Mouse (Mus musculus) heart, postnatal 4 days (tissue): ENCODE measurements around the gene Olfr60. TPM values are rescaled to one million over a fixed set of nuclear protein-coding genes. Genes with fewer than 3 reads are reported as not detected.

Source experiments
- DNase-seq: peaks from one replicate; pipeline ENCODE4 v3.0.0; 2021
- total RNA-seq, 2 experiments: library from RNA; stranded (reverse); gene quantifications; 2 replicates each; pipeline ENCODE4 v1.2.3; 2021

Gene Olfr60
- total RNA-seq, result not detected

DNA sequence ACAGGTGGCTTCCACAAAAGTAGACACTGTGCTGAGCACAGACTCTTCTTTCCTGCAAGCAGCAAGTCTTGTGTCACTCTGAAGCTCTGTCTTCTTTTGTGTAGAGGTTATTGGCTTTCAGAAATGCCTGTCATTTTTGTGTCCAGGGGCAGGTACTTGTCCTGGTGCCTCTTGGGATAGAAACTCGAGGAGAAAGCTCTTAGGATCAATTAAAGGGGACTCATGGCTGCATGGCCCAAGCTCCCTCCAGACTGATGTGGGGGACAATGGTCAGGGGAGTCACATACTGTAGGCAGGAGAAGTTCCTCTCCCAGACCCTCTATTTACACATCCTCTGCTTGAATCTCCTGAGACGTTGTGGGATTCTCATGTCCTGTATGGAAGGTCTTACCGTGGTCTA, at the start of gene Olfr60:
Olfr60 (minus strand) TSS at position 101 of the 400 bp plus-strand sequence.
- DNase-seq, result no peak

DNA sequence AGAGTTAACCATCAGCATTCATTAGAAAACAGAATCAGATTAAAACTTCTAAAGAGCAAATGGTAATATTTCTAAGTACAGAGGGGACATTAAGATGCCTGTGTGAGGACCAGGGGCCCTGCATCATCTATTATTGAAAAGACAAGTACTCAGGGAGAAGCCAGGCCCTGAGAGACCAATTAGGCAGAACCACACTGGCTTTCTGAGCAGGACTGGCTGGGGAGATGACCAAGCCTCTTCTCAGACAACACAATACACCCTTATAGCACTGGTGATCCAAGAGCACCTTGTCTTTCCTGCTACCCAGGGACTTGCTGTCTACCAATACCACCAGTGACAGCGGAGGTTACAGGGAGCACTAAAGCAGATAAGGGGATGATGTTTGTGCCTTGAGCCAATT, 41.3 kb upstream of the Olfr60 start, which contains the start of gene Olfr531:
Olfr531 (minus strand) TSS at position 101 of the 400 bp plus-strand sequence.
- DNase-seq, result no peak

DNA sequence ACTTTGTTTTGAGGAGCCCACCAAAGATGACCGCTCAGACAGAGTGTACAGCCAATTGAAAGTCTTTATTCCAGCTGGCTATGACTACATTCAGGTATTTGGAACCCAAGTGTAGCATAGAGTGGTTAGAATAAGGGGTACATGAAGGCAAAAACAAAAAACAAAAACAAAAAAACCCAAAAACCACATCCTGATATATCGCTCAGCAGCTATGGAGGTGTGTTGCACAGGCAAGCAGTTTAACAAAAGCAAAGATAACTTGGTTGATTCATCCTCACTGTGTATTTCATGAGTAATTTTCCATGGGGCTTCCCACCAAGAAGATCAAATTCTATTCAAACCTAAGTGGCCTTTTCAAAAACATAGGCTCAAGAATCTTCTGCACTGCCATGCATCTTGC, 15.4 kb upstream of the Olfr60 start:
- no peak for DNase-seq

DNA sequence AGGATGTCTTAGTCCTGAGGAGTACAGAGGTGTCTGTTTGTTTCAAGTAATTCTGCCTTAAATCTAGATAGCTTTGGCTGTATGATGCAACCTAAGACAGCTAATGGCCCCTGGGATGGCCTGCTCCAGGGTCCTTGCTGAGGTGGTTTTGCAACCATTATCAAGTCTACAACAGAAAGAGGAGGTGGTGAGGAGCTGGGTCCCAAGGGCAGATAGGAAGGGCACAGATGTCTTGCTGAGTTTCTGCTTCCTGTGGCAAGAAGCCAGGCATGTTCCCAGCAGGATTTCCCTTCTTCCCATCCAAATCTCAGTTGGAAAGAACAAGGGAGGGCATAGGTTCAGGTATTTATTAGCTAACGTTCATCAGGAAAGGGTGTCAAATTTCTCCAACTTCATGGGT, 14.8 kb upstream of the Olfr60 start, which contains the start of gene Olfr530:
Olfr530 (minus strand) TSS at position 101 of the 400 bp plus-strand sequence.
- DNase-seq, result no peak

DNA sequence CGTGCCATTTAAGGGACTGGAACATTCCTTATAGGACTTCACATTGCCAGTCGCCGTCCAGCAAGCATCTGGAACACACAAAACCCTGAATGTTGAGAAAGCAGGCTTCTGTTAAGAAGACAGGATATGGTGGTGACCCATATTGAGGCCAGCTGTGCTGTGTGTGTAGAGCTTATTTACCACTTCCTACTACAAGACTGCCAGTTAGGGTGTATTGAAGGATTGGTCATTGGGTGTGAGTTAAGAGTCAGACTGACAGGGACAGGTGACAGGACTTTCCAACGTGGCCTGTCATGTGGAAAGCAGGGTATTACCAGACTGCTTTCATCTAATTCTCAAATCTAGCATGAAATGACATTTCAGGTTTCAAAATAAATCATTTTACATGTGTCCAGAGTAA, 12.8 kb upstream of the Olfr60 start:
- no peak for DNase-seq

DNA sequence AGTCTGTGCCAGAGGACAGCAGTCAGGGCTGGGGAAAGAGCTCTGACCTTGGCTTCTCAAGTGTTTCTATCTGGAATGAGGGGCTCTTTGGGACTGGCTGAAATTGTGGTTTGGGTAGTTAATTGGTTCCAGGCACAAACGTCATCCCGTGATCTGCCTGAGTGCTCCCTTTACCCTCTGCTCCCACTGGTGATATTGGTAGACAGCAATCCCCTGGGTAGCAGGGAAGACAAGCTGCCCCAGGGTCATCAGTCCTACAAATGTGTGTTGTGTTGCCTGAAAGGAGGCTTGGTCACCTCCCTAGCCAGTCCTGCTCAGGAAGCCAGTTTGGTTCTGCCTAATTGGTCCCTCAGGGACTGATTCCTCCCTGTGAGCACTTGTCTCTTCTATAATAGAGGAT, 27.8 kb downstream of the Olfr60 start, which contains the start of gene Olfr527:
Olfr527 (plus strand) TSS at position 301 of the 400 bp plus-strand sequence.
- no peak for DNase-seq

DNA sequence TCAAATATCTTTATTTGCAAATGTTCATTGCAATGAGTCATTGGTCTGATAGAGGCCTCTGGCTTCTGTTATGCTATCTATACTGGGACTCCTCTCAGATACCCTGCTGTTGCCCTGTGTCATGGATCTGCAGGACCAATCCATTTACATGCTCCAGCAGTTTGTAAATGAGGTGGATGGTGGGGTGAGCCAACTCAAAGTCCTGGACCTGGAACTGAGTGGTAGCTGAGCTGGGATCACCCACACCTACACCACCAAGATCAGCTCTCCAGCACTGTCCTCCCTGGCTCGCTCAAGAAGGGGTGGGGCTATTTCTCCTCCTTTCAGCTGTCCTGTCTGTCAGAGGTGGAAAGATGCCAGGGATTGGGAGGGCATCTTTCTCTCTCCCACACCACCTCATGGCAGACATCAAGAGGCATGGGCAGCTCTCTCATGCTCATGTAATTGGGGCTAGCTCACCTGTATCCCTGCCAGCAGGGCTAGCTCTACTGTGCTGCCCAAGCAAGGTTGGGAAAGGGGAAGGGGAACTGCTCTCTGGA, 31.6 kb downstream of the Olfr60 start:
- DNase-seq, result no peak

DNA sequence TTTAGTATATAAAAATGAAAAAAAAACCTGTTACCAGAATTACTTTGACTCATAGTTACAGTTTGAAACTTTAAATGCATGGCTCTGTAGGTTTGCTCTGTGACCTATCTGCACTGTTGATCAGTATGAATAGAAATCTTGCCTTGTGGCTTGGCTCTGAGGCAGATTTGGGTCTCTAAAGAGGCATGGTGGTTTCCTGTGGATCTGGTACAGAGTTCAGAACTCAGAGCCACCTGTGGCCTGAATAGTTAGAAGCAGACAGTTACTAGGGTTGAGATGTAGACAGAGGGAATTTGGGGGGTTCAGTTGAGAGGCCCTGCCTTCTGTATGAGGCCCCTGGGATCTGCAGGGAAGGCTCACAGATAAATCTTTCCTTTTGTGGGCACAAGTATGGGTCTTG, 40.3 kb downstream of the Olfr60 start:
- no peak for DNase-seq

DNA sequence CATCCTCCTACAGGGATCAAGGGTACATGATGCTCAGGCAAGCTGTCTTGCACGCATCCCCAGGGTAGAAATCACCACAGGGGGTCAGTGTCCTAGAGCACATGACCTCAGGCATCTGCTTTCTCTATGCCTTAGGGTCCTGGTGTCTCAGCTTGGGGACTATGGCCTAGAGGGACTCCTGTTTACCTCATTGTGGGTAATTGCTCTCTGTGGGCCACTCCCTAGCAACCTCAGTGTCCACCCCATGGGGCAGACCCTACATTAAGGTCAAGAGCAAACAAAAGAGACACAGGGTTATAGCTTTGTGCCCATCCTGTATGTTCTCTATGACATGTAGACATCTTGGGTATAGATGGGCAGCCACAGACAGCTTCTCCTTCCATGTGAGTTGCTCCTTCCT, 40.9 kb downstream of the Olfr60 start, which contains the start of gene Olfr525:
Olfr525 (plus strand) TSS at position 301 of the 400 bp plus-strand sequence.
- no peak for DNase-seq

DNA sequence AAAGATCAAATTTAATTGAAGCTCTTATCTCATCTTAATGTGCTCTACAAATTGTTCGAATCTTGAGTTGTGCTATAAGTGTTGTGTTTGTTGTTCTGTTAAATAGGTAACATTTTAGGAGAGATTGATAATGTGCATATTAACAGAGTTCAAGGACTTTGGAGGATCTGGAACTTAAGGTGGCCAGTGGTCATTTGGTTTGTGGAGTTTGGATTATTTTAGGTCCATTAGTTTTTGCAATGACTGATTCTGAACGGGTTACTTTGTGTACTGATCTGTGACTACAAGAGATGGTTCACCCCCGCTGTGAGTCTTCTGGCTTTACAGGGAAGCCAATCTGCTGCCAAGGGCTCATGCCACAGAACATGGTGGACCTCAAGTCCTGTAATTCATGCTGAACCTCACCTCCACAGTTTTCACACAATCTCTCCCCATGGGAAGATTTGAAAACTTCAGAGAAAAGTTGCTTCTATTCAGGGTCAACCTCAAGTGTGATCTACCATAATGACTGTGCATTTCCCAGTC, 41.5 kb downstream of the Olfr60 start:
- DNase-seq, result no peak

DNA sequence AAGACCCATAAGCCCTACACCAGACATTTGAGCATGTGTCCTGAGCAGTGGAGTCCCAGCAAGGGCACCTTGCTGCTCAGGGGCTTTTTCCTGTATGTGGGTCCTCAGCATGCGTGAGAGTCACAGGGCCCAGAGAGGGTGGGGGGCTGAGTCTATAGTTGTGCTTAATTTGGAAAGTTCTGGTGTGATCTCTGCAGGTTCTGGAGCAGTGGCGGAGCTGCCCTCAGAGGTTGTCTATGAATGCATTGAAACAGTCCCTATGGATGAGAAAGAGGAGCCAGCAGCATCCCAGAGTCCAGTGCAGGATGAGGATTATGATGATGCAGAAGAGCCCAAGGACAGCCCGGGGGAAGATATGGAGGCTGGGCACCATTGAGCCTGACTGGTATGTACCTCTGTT, 62.1 kb downstream of the Olfr60 start:
- no peak for DNase-seq

DNA sequence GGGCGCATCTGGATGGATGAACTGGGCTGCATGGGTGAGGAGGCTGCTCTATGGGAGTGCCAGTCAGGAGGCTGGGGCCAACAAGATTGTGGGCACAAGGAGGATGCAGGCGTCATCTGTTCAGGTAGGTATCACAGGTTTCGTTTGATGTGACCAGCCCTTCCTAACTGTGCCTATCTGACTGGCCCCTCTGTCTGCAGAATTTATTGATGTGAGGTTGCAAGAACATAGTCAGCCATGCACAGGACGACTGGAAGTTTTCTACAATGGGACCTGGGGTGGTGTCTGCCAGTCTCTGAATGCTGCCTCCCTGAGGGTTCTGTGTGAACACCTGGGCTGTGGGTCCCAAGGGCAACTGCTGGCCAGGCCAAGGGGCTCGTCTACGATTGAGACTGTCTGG, 64.6 kb downstream of the Olfr60 start:
- DNase-seq, result no peak

DNA sequence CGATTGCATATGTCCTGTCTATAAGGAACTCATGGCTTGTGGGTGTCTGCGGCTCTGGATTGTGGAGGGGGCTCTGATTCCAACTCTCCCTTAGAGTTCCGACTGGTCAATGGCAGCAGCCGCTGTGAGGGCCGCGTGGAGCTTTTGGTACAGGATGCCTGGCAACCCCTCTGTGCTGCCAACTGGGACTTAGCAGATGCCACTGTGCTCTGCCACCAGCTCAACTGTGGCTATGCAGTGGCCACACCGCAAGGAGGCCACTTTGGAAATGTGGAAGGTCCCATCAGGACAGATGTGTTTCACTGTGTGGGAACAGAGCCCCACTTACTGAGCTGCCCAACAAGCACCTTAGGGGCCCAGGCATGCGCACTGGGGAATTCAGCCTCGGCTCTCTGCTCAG, 65.7 kb downstream of the Olfr60 start:
- no peak for DNase-seq

Other genes starting within 250 kb of the Olfr60 start
- 1 to 10 TPM; 4.5 TPM for gene Paox, start 245.9 kb downstream of the Olfr60 start, total RNA-seq
- 100 to 1,000 TPM; 190 to 210 TPM for gene Echs1, start 245.2 kb downstream of the Olfr60 start, total RNA-seq
- gene Mtg1, start 224.1 kb downstream of the Olfr60 start, total RNA-seq, result 10 to 100 TPM; 22.3 to 25.6 TPM
- under 1 TPM; 0.17 to 0.27 TPM for gene Sprn, start 206.8 kb downstream of the Olfr60 start, total RNA-seq
- not detected for gene Olfr522, start 196.9 kb downstream of the Olfr60 start, total RNA-seq
- not detected for gene Olfr523, start 188.5 kb downstream of the Olfr60 start, total RNA-seq
- not detected for gene Olfr524, start 155.7 kb downstream of the Olfr60 start, total RNA-seq
- under 1 TPM in 1 of 2 experiments, not detected in 1; 0.07 TPM for gene Cd163l1, start 143.4 kb downstream of the Olfr60 start, total RNA-seq
- not detected for gene 5830411N06Rik, start 114.4 kb downstream of the Olfr60 start, total RNA-seq
- gene Olfr525, start 40.8 kb downstream of the Olfr60 start, total RNA-seq, result not detected
- not detected for gene Olfr527, start 27.7 kb downstream of the Olfr60 start, total RNA-seq
- gene Olfr530, start 14.7 kb upstream of the Olfr60 start, total RNA-seq, result not detected
- not detected for gene Olfr531, start 41.2 kb upstream of the Olfr60 start, total RNA-seq
- not detected for gene Olfr532, start 60.0 kb upstream of the Olfr60 start, total RNA-seq
- gene Olfr533, start 101.7 kb upstream of the Olfr60 start, total RNA-seq, result not detected
- gene Olfr535, start 122.5 kb upstream of the Olfr60 start, total RNA-seq, result not detected
- not detected for gene Olfr536, start 145.7 kb upstream of the Olfr60 start, total RNA-seq
- gene Olfr538, start 206.2 kb upstream of the Olfr60 start, total RNA-seq, result not detected
- gene Olfr46, start 239.6 kb upstream of the Olfr60 start, total RNA-seq, result not detected